Mouse (Mus musculus): ENCODE measurements around the gene Peg10. TPM values are rescaled to one million over a fixed set of nuclear protein-coding genes. Genes with fewer than 3 reads are reported as not detected.

Gene Peg10
- total RNA-seq, 1 experiment: 225 TPM

- in situ Hi-C loops (cut with MboI; ENCODE audit: low sequenced_read_pairs in 2 of 2, unreplicated experiment in 2 of 2): no loop called here
- H3K9ac ChIP-seq (ENCODE audit: insufficient read depth, low read depth, low read length, poor library complexity, severe bottlenecking): no peak overlapping the region
- TF ChIP-seq HCFC1 (IDR thresholded peaks at IDR 0.05; ENCODE audit: borderline replicate concordance, insufficient read depth, low read length): no peak
- no peak for TF ChIP-seq CHD2 (IDR thresholded peaks at IDR 0.05; ENCODE audit: low read depth, low read length)
- no peak for TF ChIP-seq ZC3H11A (IDR thresholded peaks at IDR 0.05; ENCODE audit: borderline replicate concordance, low read depth, low read length)
- TF ChIP-seq ZNF384 (IDR thresholded peaks at IDR 0.05; ENCODE audit: low read depth, low read length): no peak
- no peak for TF ChIP-seq MAFK (IDR thresholded peaks at IDR 0.05; ENCODE audit: insufficient read depth, low read depth, low read length)
These were observed 30.9 kb upstream of the Peg10 start for GRCm38 (mm10) chr6:4716171-4716570.

DNA sequence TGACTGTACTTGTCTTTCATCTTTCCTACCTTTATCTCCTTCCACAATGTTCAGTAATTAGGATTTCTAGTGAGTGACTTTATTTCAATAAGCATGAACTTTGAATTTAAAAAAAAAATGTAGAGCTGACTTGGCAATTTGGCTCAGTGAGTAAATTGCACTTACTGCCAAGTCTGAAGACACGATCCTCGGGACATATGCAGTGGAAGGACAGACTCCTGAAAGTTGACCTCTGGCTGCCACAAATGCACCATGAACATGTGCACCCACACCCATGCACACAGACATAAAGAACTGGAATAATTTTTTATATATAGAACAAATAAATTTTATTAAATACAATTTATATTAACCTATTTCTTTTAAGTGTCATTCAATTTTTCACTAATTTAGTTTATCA is 29.8 kb upstream of the Peg10 start:
- Histone ChIP-seq H3K9ac (ENCODE audit: insufficient read depth, low read depth, low read length, poor library complexity, severe bottlenecking) (no peak overlapping the region), H3K4me3 (ENCODE audit: insufficient read depth in 1 of 2, low read depth in 1 of 2, low read length in 2 of 2, poor library complexity in 1 of 2, severe bottlenecking in 1 of 2) (no peak overlapping the region), H3K4me1 (ENCODE audit: control insufficient read depth in 2 of 2, insufficient read depth in 2 of 2, low read length in 2 of 2, poor library complexity in 1 of 2) (no peaks in the 10 kb centered on the region), H3K27ac (ENCODE audit: insufficient read depth, low read depth, low read length, poor library complexity, severe bottlenecking) (no peak overlapping the region), H3K9me3 (ENCODE audit: control insufficient read depth, insufficient read depth, low read depth, low read length) (no peaks in the 10 kb centered on the region), H3K36me3 (ENCODE audit: control insufficient read depth, insufficient read depth, low read length, poor library complexity, severe bottlenecking) (no peaks in the 10 kb centered on the region)
- TF ChIP-seq ZC3H11A (IDR thresholded peaks at IDR 0.05; ENCODE audit: borderline replicate concordance, low read depth, low read length) (no peak), HCFC1 (IDR thresholded peaks at IDR 0.05; ENCODE audit: borderline replicate concordance, insufficient read depth, low read length) (no peak), ZNF384 (IDR thresholded peaks at IDR 0.05; ENCODE audit: low read depth, low read length) (no peak), MAFK (IDR thresholded peaks at IDR 0.05; ENCODE audit: insufficient read depth, low read depth, low read length) (no peak), CHD2 (IDR thresholded peaks at IDR 0.05; ENCODE audit: low read depth, low read length) (no peak)
- no peak for DNase-seq (ENCODE audit: low read depth, low spot score)
- in situ Hi-C loops (cut with MboI; ENCODE audit: low sequenced_read_pairs in 2 of 2, unreplicated experiment in 2 of 2): no loop called here

More at GRCm38 (mm10) chr6:4716171-4716570, 30.9 kb upstream of the Peg10 start:
- no peaks in the 10 kb centered on the region for H3K36me3 ChIP-seq (ENCODE audit: control insufficient read depth, insufficient read depth, low read length, poor library complexity, severe bottlenecking)
- no peaks in the 10 kb centered on the region for H3K9me3 ChIP-seq (ENCODE audit: control insufficient read depth, insufficient read depth, low read depth, low read length)
- DNase-seq (ENCODE audit: low read depth, low spot score): no peak
- H3K4me1 ChIP-seq (ENCODE audit: control insufficient read depth in 2 of 2, insufficient read depth in 2 of 2, low read length in 2 of 2, poor library complexity in 1 of 2): no peaks in the 10 kb centered on the region
- H3K4me3 ChIP-seq (ENCODE audit: insufficient read depth in 1 of 2, low read depth in 1 of 2, low read length in 2 of 2, poor library complexity in 1 of 2, severe bottlenecking in 1 of 2): no peak overlapping the region
- no peak overlapping the region for H3K27ac ChIP-seq (ENCODE audit: insufficient read depth, low read depth, low read length, poor library complexity, severe bottlenecking)

DNA sequence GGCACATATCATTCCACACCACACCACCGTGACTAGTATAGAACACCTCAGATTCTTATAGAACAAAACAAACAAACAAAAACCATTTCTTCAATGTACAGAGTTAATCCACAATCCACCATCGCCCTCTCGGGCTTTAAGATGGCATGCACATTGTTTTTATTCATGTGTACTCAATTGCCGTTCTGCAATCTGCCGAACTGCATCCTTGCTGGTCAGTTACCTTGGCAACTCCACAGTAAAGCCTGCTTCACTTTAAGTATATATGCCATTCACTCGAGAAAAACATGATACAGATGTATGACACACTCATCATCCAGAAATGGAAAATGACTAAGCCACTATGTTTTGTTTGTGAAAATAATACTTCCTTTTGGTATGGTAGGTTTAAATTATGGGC is 25.0 kb upstream of the Peg10 start:
- Histone ChIP-seq H3K9me3 (ENCODE audit: control insufficient read depth, insufficient read depth, low read depth, low read length) (no peaks in the 10 kb centered on the region), H3K4me3 (ENCODE audit: insufficient read depth in 1 of 2, low read depth in 1 of 2, low read length in 2 of 2, poor library complexity in 1 of 2, severe bottlenecking in 1 of 2) (no peak overlapping the region), H3K36me3 (ENCODE audit: control insufficient read depth, insufficient read depth, low read length, poor library complexity, severe bottlenecking) (no peaks in the 10 kb centered on the region), H3K27ac (ENCODE audit: insufficient read depth, low read depth, low read length, poor library complexity, severe bottlenecking) (no peak overlapping the region), H3K4me1 (ENCODE audit: control insufficient read depth in 2 of 2, insufficient read depth in 2 of 2, low read length in 2 of 2, poor library complexity in 1 of 2) (no peaks in the 10 kb centered on the region), H3K9ac (ENCODE audit: insufficient read depth, low read depth, low read length, poor library complexity, severe bottlenecking) (no peak overlapping the region)
- no peak for DNase-seq (ENCODE audit: low read depth, low spot score)
- in situ Hi-C loops (cut with MboI; ENCODE audit: low sequenced_read_pairs in 2 of 2, unreplicated experiment in 2 of 2): no loop called here
- TF ChIP-seq ZC3H11A (IDR thresholded peaks at IDR 0.05; ENCODE audit: borderline replicate concordance, low read depth, low read length) (no peak), ZNF384 (IDR thresholded peaks at IDR 0.05; ENCODE audit: low read depth, low read length) (no peak), HCFC1 (IDR thresholded peaks at IDR 0.05; ENCODE audit: borderline replicate concordance, insufficient read depth, low read length) (no peak), MAFK (IDR thresholded peaks at IDR 0.05; ENCODE audit: insufficient read depth, low read depth, low read length) (no peak), CHD2 (IDR thresholded peaks at IDR 0.05; ENCODE audit: low read depth, low read length) (no peak)

- in situ Hi-C loops (cut with MboI; ENCODE audit: low sequenced_read_pairs in 2 of 2, unreplicated experiment in 2 of 2): no loop called here
- Histone ChIP-seq H3K4me3 (ENCODE audit: insufficient read depth in 1 of 2, low read depth in 1 of 2, low read length in 2 of 2, poor library complexity in 1 of 2, severe bottlenecking in 1 of 2) (no peak overlapping the region), H3K36me3 (ENCODE audit: control insufficient read depth, insufficient read depth, low read length, poor library complexity, severe bottlenecking) (no peaks in the 10 kb centered on the region), H3K9me3 (ENCODE audit: control insufficient read depth, insufficient read depth, low read depth, low read length) (no peaks in the 10 kb centered on the region), H3K27ac (ENCODE audit: insufficient read depth, low read depth, low read length, poor library complexity, severe bottlenecking) (no peak overlapping the region), H3K9ac (ENCODE audit: insufficient read depth, low read depth, low read length, poor library complexity, severe bottlenecking) (no peak overlapping the region), H3K4me1 (ENCODE audit: control insufficient read depth in 2 of 2, insufficient read depth in 2 of 2, low read length in 2 of 2, poor library complexity in 1 of 2) (no peaks in the 10 kb centered on the region)
- TF ChIP-seq ZC3H11A (IDR thresholded peaks at IDR 0.05; ENCODE audit: borderline replicate concordance, low read depth, low read length) (no peak), MAFK (IDR thresholded peaks at IDR 0.05; ENCODE audit: insufficient read depth, low read depth, low read length) (no peak), CHD2 (IDR thresholded peaks at IDR 0.05; ENCODE audit: low read depth, low read length) (no peak), HCFC1 (IDR thresholded peaks at IDR 0.05; ENCODE audit: borderline replicate concordance, insufficient read depth, low read length) (no peak), ZNF384 (IDR thresholded peaks at IDR 0.05; ENCODE audit: low read depth, low read length) (no peak)
- no peak for DNase-seq (ENCODE audit: low read depth, low spot score)
These were observed 24.4 kb upstream of the Peg10 start for GRCm38 (mm10) chr6:4722739-4723138.

Measured in ES-E14 (cell line).